Mouse (Mus musculus) spleen, adult 12 weeks (tissue): ENCODE measurements at regions not wholly inside any gene's neighbourhood (a gene's known extent, or its start where the extent isn't known, plus 50 kb on each side); places are given as distances from the start of the nearest gene placed in this dataset.
A peak's percentile ranks its signal among the peaks of the same experiment; 100 is the strongest.

Experiments used
- DNase-seq: peaks from one replicate; pipeline ENCODE4 v3.0.0; 2022; ENCODE audit warnings: low spot score

DNA sequence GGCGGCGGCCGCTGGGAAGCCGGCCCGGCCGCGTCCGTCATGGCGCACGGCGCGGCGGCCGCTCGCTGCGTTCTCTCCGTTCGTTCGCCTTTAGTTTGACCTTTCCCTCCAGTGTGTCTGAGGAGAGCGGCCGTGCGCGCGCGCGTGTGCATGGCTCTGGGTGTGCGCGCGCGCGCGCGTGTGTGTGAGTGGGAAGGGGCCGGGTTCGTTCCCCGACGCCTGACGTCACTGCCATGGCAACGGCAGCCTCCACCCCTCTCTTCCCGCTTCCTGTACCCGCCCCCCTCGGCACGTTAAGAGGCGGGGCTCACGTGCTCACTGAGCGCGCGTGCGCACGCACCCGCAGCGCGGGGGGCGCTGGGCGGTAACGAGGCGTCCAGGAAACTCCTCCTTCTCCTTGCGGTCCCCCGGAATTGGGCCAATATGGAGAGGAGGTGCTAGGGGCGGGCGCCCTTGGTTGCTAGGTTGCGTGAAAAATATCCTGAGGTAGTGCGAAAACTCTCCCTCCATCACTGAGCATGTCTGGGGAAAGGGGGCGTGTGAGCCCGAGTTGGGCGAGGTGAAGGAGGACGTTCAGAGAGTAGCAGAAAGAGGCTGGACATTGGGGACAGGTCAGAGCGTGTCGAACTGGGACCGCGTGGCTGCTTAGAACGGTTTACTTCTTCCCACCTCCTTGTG is 1862.5 kb upstream of the Lrrc6 start:
- peak; percentile 94 for DNase-seq

GRCm38 (mm10) chr15:68362081-68363057 is 1861.7 kb upstream of the Lrrc6 start:
- DNase-seq, result peak; percentile 21

DNA sequence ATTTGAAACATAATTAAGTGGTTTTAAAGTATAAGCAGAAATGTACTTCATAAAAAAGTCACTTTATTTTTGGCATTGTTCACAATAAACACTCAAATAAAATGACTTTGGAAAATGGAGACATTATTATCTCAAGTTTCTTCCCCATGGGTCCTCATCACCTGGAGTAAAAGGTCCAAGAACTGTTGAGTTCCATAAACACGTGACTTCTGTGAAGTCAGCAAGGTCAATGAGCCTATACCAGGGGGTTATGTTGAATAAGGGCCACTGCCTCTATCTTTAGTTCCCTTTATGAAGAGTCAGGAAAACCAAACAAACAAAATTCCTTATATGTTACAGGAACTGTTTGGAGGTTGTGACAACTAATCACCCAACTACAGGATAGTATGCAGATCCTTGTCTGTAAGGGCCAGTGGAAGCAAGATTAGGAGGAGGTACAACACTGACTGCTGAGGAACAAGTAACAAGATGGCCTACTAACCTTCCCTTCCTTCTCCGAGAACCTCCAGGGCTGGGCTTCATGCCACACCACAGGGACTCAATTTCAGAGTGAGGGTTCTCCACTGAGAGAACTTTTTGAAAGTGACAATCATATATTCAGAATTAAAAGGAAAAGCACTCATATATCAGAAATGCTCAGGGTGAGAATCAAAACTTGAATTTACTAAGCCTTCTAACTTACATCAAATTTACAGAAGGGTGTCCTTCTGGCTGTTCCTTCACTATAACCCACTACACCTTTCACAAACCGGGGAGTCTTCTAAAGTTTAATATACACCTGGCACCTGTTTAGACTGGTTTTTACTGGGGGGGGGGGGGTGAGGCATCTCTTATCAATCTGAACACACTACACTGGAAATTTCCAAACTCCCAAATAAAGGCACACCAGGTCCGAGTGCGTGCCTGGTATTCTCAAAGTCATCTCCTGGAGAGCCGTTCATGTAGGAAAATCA is 1860.5 kb upstream of the Lrrc6 start:
- DNase-seq, result no peak

GRCm38 (mm10) chr15:68359496-68359895 is 1858.8 kb upstream of the Lrrc6 start:
- DNase-seq, result no peak

DNA sequence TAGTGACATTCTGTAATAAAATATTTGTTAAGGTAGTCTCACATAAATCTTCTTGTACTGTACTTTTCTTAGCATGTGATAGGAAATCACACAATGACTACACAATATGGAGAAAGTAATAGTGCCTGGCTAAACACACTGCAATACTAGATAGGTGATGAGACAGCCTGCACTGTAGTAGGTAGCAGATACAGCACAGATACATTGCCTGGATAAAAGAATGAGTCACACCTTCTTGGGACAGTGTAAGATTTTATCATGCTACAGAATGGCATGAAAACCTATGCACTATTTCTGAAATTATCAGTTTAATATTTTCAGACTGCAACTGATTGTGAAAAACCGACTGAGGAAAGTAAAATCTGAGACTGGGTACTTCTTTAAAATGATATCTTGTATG is 1855.2 kb upstream of the Lrrc6 start:
- DNase-seq, result no peak

GRCm38 (mm10) chr15:68344652-68345051 is 1843.9 kb upstream of the Lrrc6 start:
- DNase-seq, result no peak

GRCm38 (mm10) chr15:68342542-68342941 is 1841.8 kb upstream of the Lrrc6 start:
- no peak for DNase-seq

DNA sequence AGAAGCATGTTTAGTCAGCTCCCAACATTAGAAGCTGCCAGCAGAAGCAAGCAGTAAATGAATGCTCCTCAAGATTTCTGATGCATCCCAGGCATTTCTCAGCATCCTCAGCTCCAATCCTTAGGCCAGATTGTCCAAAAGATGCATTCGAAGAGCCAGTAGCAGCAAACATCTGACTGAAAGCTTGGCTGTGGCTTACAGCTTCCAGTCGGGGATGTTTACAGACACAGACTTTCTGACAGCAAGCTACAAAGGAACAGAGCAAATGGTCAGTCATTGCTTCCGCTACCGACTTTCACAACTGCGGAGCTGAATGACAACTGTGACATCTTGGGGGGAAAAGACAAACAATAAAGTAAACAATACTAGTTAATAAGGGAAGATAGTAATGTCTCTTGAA is 1840.3 kb upstream of the Lrrc6 start:
- no peak for DNase-seq

- DNase-seq, result no peak
Observed at GRCm38 (mm10) chr15:68337264-68337663, 1836.6 kb upstream of the Lrrc6 start.

DNA sequence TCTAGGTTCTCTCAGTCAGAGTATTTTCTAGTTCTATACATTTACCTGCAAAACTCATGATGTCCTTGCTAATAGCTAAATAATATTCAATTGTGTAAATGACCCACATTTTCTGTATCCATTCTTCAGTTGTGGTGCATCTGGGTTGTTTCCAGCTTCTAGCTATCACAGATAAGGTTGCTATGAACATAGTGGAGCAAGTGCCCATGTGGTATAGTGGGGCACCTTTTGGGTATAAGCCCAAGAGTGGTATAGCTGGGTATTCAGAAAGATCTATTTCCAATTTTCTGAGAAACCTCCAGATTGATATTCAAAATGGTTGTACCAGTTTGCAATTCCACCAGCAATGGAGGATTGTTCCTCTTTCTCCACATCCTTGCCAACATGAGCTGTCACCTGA is 1835.1 kb upstream of the Lrrc6 start:
- DNase-seq, result no peak

DNA sequence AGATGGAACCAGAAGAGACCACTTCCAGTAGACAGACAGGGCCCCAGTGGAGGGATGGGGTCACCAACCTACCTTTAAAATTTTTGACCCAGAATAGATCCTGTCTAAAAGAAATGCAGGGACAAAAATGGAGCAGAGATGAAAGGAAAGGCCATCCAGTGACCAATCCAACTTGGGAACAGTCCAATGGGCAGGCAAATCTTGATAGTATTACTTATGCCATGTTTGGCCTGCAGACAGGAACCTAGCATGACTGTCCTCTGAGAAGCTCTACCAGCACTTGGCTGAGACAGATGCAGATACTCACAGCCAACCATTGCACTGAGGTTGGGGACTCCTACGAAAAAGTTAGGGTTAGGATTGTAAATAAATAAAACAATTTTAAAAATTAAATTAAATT is 1815.4 kb upstream of the Lrrc6 start:
- DNase-seq, result no peak
